Mouse (Mus musculus) left cerebral cortex, adult 6 months (tissue): ENCODE data around the gene Gm10226. TPM values are rescaled to one million over a fixed set of nuclear protein-coding genes. Genes with fewer than 3 reads are reported as not detected.

Experiments used
- long read RNA-seq, 2 experiments: library from polyadenylated mRNA; unstranded; transcript quantifications; one replicate each; pipeline ENCODE4 v2.0.0; 2019 to 2020
- polyA plus RNA-seq: library from polyadenylated mRNA; unstranded; fragments of <200 nt; fragmentation: Nextera tagmentation; gene quantifications from 2 replicates; pipeline ENCODE4 v1.2.3, GENCODE M21; 2021

Gm10226 gene
- 1.6 and 2.8 TPM in 2 replicates for polyA plus RNA-seq
- long read RNA-seq, experiment 1: 0 reads
- long read RNA-seq, experiment 2: 0 reads

DNA sequence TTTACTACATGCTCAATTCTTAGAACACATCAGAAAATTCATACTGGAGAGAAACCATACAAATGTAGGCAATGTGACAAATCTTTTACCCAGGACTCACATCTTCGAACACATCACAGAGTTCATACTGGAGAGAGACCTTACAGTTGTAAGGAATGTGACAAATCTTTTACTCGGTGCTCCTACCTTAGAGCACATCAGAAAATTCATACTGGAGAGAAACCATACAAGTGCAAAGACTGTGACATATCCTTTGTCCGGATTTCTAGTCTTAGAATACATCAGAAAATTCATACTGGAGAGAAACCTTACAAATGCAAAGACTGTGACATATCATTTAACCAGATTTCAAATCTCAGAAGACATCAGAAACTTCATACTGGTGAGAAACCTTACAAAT is at the start of gene Gm10226:
Gm10226 (plus strand) TSS at position 301 of the 400 bp plus-strand sequence.

DNA sequence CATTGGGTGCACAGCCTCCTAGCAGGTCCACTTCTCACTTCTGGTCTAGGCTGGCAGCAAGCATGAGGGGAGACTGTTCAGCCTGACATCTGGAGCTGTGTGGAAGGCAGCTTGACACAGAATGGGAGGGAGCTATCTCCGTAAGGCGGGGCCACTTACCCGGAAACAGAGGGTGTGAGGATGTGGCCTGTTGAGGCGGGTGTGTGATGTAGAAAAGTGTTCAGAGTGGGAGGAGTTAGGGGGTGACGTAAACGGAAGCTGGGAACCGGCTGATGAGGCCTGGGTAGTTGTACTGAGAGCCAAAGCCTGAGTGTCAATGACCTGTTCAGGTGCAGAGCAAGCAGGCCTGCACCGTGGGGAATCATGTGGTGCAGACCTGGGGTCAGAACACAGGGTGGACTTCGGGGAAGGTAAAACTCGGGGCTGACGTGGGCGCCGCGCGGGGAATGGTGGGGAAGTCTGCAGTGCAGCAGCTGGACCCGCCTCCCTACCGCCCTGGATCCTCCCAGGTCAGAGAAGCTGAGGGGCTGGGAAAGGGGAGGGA is 41.2 kb upstream of the Gm10226 start, which contains the start of gene Zfp983:
Zfp983 (plus strand) TSS at position 261 of the 544 bp plus-strand sequence.

GRCm38 (mm10) chr17:21707343-21707996 is 15.8 kb downstream of the Gm10226 start, which contains the start of gene Zfp760:
Gene Zfp760, plus strand, starts transcription at chr17:21707741.

DNA sequence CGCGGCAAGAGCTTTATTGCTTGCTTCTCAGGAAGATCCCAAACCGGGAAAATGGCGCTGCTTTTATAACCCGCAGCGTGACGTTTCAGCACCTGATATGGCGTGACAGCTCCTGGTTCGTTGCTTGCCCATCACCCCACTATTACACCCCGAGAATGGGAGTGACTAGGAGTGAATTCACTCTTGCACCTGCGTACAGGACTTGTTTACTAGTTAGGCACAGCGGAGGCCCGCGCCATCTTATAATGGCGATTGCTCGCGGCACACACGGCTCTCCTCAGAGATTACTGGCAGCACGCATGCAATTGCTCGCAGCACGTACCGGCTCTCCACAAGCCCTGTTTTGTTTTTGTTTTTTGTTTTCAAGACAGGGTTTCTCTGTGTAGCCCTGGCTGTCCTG is 38.8 kb downstream of the Gm10226 start, which contains the start of gene Zfp229:
Zfp229 (plus strand) TSS at position 301 of the 400 bp plus-strand sequence.

Other genes with a start within 250 kb of the Gm10226 start
- gene Zfp51, start 241.5 kb upstream of the Gm10226 start, polyA plus RNA-seq: 3.5 and 3.7 TPM in 2 replicates
- gene Zfp53, start 202.9 kb upstream of the Gm10226 start, polyA plus RNA-seq: 1.9 and 3.5 TPM in 2 replicates
- gene Zfp52, start 156.3 kb upstream of the Gm10226 start, polyA plus RNA-seq: 0.88 and 1.0 TPM in 2 replicates
- 3.8 and 4.1 TPM in 2 replicates for gene Zfp948, start 124.9 kb upstream of the Gm10226 start, polyA plus RNA-seq
- gene Zfp983, start 41.2 kb upstream of the Gm10226 start, polyA plus RNA-seq: 3.0 and 3.2 TPM in 2 replicates
- gene Zfp760, start 15.9 kb downstream of the Gm10226 start, polyA plus RNA-seq: 1.9 and 2.8 TPM in 2 replicates
- 0.64 and 0.78 TPM in 2 replicates for gene Zfp229, start 38.9 kb downstream of the Gm10226 start, polyA plus RNA-seq
- gene Zfp820, start 153.9 kb downstream of the Gm10226 start, polyA plus RNA-seq: 0.26 and 0.33 TPM in 2 replicates
- 4.0 and 5.5 TPM in 2 replicates for gene Zfp995, start 218.1 kb downstream of the Gm10226 start, polyA plus RNA-seq